12 mouse cellular contexts compared by ENCODE assay signal in genomic region chr7:121075416-121075815, GRCm38 (mm10). TPM values are rescaled to one million over a fixed set of nuclear protein-coding genes. Genes with fewer than 3 reads are reported as not detected.
DNase-seq lines count a peak whose midpoint lies in the region; ATAC-seq and TF ChIP-seq lines count a peak whose summit lies in the region.
"Had no signal": no experiment of that assay in that cellular context is flagged by ENCODE, and none has a peak within 500 bp of the region (broad histone marks: within the 10 kb centered on the region; RNA-seq: fewer than 3 reads in every experiment).

No protein-coding gene starts in this region.

- no peak overlapping the region for H3K4me3 ChIP-seq in gastrocnemius, adult 2 months
- H3K4me3 ChIP-seq in lung, embryonic 14.5 days (ENCODE audit: low read depth, low read length): no peak overlapping the region
- no peak overlapping the region for H3K4me3 ChIP-seq in small intestine, adult 2 months (ENCODE audit: low read depth, low read length)
- no peak overlapping the region for H3K4me3 ChIP-seq in neural tube, embryonic 15.5 days (replicated peaks)
- H3K4me3 ChIP-seq: forebrain, embryonic 12.5 days; hindbrain, embryonic 12.5 days had no signal

- intact Hi-C loops in gastrocnemius, adult 2 months (cut with DNase I): no loop called here

- H3K9me3 ChIP-seq in lung, embryonic 14.5 days (ENCODE audit: low read depth, low read length): no peaks in the 10 kb centered on the region
- H3K9me3 ChIP-seq in neural tube, embryonic 15.5 days (replicated peaks): no peaks in the 10 kb centered on the region
- H3K9me3 ChIP-seq: forebrain, embryonic 12.5 days; hindbrain, embryonic 12.5 days had no signal

- peak overlapping the region; percentile 65 for H3K27ac ChIP-seq in gastrocnemius, adult 2 months
- H3K27ac ChIP-seq in lung, embryonic 14.5 days (ENCODE audit: low read depth): peak overlapping the region; percentile 54; the same call in 1 of the 2 replicates
- H3K27ac ChIP-seq in small intestine, adult 2 months (ENCODE audit: insufficient read depth, low read depth, low read length): peak overlapping the region; percentile 41
- H3K27ac ChIP-seq in neural tube, embryonic 15.5 days (replicated peaks): no peak overlapping the region
- H3K27ac ChIP-seq: forebrain, embryonic 12.5 days; hindbrain, embryonic 12.5 days had no signal

- no peak for DNase-seq in gastrocnemius, adult 2 months
- DNase-seq in gastrocnemius, postnatal 4 days (ENCODE audit: low spot score in 2 of 2): no peak
- DNase-seq in lung, embryonic 14.5 days: no peak
- no peak for DNase-seq in lung, postnatal 25 days (ENCODE audit: low spot score)
- peak; percentile 44 for DNase-seq in cerebellum, adult 9-11 months
- no peak for DNase-seq in layer of hippocampus, adult 18-20 months (ENCODE audit: low spot score in 2 of 2)
- DNase-seq: kidney, adult 2 months had no signal

- peaks cover 54% of the 10 kb centered on the region for H3K36me3 ChIP-seq in lung, embryonic 14.5 days (ENCODE audit: insufficient read depth)
- peaks cover 25% of the 10 kb centered on the region for H3K36me3 ChIP-seq in small intestine, adult 2 months (ENCODE audit: control insufficient read depth, insufficient read depth, low read length)
- H3K36me3 ChIP-seq in neural tube, embryonic 15.5 days: peaks cover 31% of the 10 kb centered on the region

- H3K4me2 ChIP-seq in lung, embryonic 14.5 days: no peak overlapping the region
- no peak overlapping the region for H3K4me2 ChIP-seq in neural tube, embryonic 15.5 days
- H3K4me2 ChIP-seq: forebrain, embryonic 12.5 days; hindbrain, embryonic 12.5 days had no signal

- WGBS in lung, embryonic 14.5 days: 68% methylated on average over 5 of the region's 5 CpGs
- WGBS in small intestine, adult 2 months: 54% methylated on average over 5 of the region's 5 CpGs
- WGBS in neural tube, embryonic 15.5 days: 90% methylated on average over 5 of the region's 5 CpGs

- ATAC-seq in lung, embryonic 14.5 days (ENCODE audit: insufficient read depth): no peak; the same call in 1 of the 2 replicates
- no peak for ATAC-seq in neural tube, embryonic 15.5 days (ENCODE audit: low FRiP score)

- H3K9ac ChIP-seq in lung, embryonic 14.5 days: no peak overlapping the region
- no peak overlapping the region for H3K9ac ChIP-seq in neural tube, embryonic 15.5 days (replicated peaks)
- H3K9ac ChIP-seq: forebrain, embryonic 12.5 days; hindbrain, embryonic 12.5 days had no signal

- TF ChIP-seq CTCF in gastrocnemius, adult 2 months (IDR thresholded peaks at IDR 0.05): no peak
- TF ChIP-seq CTCF in lung, embryonic 14.5 days (IDR thresholded peaks at IDR 0.05; ENCODE audit: low read depth): no peak
- TF ChIP-seq CTCF in small intestine, adult 2 months (IDR thresholded peaks at IDR 0.05; ENCODE audit: extremely low read depth, insufficient read length, insufficient replicate concordance, low read depth, low read length): no peak

- no peak for TF ChIP-seq POLR2A in small intestine, adult 2 months (IDR thresholded peaks at IDR 0.05; ENCODE audit: low read depth, low read length)

- no peaks in the 10 kb centered on the region for H3K4me1 ChIP-seq in lung, embryonic 14.5 days (ENCODE audit: insufficient read depth)
- H3K4me1 ChIP-seq in small intestine, adult 2 months (ENCODE audit: control insufficient read depth, insufficient read depth, insufficient read length, low read length): no peaks in the 10 kb centered on the region
- peaks cover 3% of the 10 kb centered on the region for H3K4me1 ChIP-seq in neural tube, embryonic 15.5 days

- H3K27me3 ChIP-seq in lung, embryonic 14.5 days (ENCODE audit: insufficient read depth, low read length): no peaks in the 10 kb centered on the region
- no peaks in the 10 kb centered on the region for H3K27me3 ChIP-seq in small intestine, adult 2 months (ENCODE audit: control insufficient read depth, insufficient read depth, low read length)
- no peaks in the 10 kb centered on the region for H3K27me3 ChIP-seq in neural tube, embryonic 15.5 days (replicated peaks)
- H3K27me3 ChIP-seq: forebrain, embryonic 12.5 days; hindbrain, embryonic 12.5 days had no signal

RNA-seq across cellular contexts. Expression of gene Igsf6, which starts 1.0 kb away (rescaled TPM):
- under 1 TPM; 0.31 to 0.38 TPM for total RNA-seq in gastrocnemius, adult 2 months (2021)
- total RNA-seq in gastrocnemius, postnatal 4 days (2021): 1 to 10 TPM; 1.6 to 1.8 TPM
- 1.8 and 2.6 TPM in 2 replicates for polyA plus RNA-seq in lung, embryonic 14.5 days (2014; fragmentation: Nextera tagmentation; extraction: Ambion mirVana)
- 0.52 and 0.63 TPM in 2 replicates for polyA plus RNA-seq in small intestine, adult 2 months (2012; rRNA removed)
- under 1 TPM in 1 of 2 experiments, not detected in 1; 0.30 TPM for total RNA-seq in layer of hippocampus, adult 18-20 months (2021)
- polyA plus RNA-seq in neural tube, embryonic 15.5 days (2015; fragmentation: Nextera tagmentation; extraction: Ambion mirVana): 1.2 and 1.6 TPM in 2 replicates

RNA-seq across cellular contexts. Expression of gene Otoa, which starts 6.0 kb away (rescaled TPM):
- total RNA-seq in gastrocnemius, adult 2 months (2021): under 1 TPM; 0.31 to 0.61 TPM
- 1 to 10 TPM; 2.9 TPM for total RNA-seq in gastrocnemius, postnatal 4 days (2021)
- 0.14 TPM in 2 replicates for polyA plus RNA-seq in lung, embryonic 14.5 days (2014; fragmentation: Nextera tagmentation; extraction: Ambion mirVana)
- 0.08 and 0.38 TPM in 2 replicates for polyA plus RNA-seq in small intestine, adult 2 months (2012; rRNA removed)
- under 1 TPM; 0.12 to 0.53 TPM for total RNA-seq in layer of hippocampus, adult 18-20 months (2021)
- 0.11 and 0.31 TPM in 2 replicates for polyA plus RNA-seq in neural tube, embryonic 15.5 days (2015; fragmentation: Nextera tagmentation; extraction: Ambion mirVana)
- polyA plus RNA-seq: embryonic facial prominence, embryonic 11.5 days had no signal

RNA-seq across cellular contexts. Expression of gene Mettl9, which starts 41.2 kb away (rescaled TPM):
- 10 to 100 TPM; 20.3 to 23.5 TPM for total RNA-seq in gastrocnemius, adult 2 months (2021)
- total RNA-seq in gastrocnemius, postnatal 4 days (2021): 10 to 100 TPM; 75.2 to 77.8 TPM
- polyA plus RNA-seq in lung, embryonic 14.5 days (2014; fragmentation: Nextera tagmentation; extraction: Ambion mirVana): 166 and 180 TPM in 2 replicates
- polyA plus RNA-seq in small intestine, adult 2 months (2012; rRNA removed): 15.2 and 22.6 TPM in 2 replicates
- 10 to 100 TPM; 75.6 to 82.8 TPM for total RNA-seq in layer of hippocampus, adult 18-20 months (2021)
- 169 and 173 TPM in 2 replicates for polyA plus RNA-seq in neural tube, embryonic 15.5 days (2015; fragmentation: Nextera tagmentation; extraction: Ambion mirVana)
